Mouse (Mus musculus): Measurements from ENCODE around the gene B3gat3. TPM values are rescaled to one million over a fixed set of nuclear protein-coding genes. Genes with fewer than 3 reads are reported as not detected.
"Not testable (repeated sequence)": the region's sequence is repeated elsewhere in the genome, so short reads cannot be mapped to it uniquely, and the experiment has no call there.

The B3gat3 gene
- polyA plus RNA-seq, 1 experiment from 2014 or later, result 20.2 TPM

DNA sequence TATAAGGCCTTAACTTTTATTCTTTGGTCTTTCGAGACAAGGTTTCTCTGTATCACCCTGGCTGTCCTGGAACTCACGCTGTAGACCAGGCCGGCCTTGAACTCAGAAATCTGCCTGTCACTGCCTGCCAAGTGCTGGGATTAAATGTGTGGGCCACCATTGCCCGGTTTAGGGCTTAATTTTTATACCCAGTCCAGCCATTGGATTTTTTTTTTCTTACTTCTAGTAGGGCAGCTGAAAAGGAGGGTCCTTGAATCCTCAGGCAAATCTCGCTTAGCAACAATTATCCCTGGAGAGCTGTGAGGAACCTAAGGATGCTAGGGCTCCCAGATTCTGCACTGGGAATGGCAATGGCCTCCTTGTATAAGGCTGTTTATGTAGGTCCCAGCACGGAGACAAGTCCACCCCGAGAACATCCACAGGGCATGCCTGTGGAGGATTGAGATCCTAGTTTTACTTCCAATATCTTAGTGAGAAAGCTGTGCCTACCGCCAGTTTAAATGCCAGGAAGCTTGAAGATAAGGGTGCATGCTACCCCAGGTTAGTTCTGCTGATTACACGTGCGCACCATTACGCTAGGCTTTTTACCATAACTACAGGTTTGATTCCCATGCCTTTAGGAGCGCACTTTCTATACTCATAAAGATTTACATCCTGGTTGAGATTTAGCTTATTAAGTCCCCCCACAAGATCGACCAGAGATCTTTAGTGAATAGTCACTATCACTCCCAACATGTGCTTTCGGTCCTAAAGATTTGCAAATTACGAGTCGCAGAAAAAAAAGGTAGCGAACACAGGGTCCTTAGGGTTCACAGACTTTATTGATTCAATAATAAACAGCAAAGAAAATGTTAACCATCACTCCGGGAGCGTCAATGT lies 32.4 kb upstream of the B3gat3 start:
- Histone ChIP-seq H3K4me1 (ENCODE audit: insufficient read depth) (peaks cover 15% of the 10 kb centered on the region), H3K9me3 (ENCODE audit: low read length) (no peaks in the 10 kb centered on the region), H3K27ac (ENCODE audit: low read depth) (peak overlapping the region; percentile 79), H3K9ac (replicated peaks) (peak overlapping the region; percentile 69), H3K36me3 (replicated peaks; ENCODE audit: insufficient read depth, low read length) (peaks cover 10% of the 10 kb centered on the region; the same call in 1 of the 2 replicates), H3K4me3 (ENCODE audit: low read depth, low read length) (peak overlapping the region; percentile 61), H3K27me3 (ENCODE audit: insufficient read depth, low read length) (no peaks in the 10 kb centered on the region), H3K4me2 (ENCODE audit: low read depth, low read length) (peak overlapping the region; percentile 70)
- ATAC-seq, result no peak
- DNase-seq, result no peak
- no peak for TF ChIP-seq EP300 (IDR thresholded peaks at IDR 0.05; ENCODE audit: low read depth)
- no peak for TF ChIP-seq CTCF (IDR thresholded peaks at IDR 0.05; ENCODE audit: low read depth)
- WGBS (ENCODE audit: insufficient replicate concordance), result 16% methylated on average over 19 of the region's 19 CpGs

DNA sequence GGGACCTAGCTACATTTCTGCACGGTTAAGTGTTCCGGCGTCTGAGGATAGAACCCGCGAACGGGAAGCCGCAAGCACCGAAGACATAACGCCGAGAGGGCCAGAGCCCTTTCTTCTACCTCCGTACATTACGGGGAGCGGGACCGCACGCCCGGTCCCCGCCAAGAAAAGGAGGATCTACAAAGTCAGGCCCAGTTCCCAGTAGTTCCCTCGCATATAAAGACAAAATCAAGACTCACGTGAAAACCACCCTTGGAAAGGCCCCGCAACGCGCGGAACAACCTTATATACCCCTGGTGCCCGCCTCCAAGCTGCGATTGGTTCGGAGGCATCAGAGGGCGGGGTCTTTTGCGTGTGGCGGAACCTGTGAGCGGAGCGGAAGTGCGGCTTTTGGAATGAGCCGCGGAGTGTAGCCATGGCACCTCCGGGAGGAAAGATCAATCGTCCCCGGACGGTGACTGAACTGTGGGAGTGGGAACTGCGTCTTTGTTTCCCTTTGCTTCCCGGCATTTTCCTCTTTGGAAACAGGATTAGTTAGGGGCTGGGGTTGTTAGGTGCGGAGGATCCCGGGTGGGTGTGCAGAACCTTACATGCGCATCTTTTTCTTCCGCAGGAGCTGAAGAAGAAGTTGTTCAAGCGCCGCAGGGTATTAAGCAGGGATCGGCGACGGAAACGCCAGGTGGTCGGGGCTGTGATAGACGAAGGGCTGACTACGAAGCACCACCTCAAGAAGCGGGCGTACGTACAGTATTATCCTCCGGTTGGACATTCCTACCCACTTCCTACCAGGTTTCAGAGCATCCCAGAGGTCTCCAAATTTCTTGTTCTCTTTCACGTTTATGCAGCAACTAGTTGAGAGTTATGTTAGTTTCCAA lies 31.4 kb upstream of the B3gat3 start, which contains the start of the genes 1810009A15Rik and Gm49416:
TSS of gene 1810009A15Rik (plus strand) at position 343 of the 875 bp plus-strand sequence.
TSS of gene Gm49416 (plus strand) at position 416 of the 875 bp plus-strand sequence.
- Histone ChIP-seq H3K4me1 (ENCODE audit: insufficient read depth) (peaks cover 17% of the 10 kb centered on the region), H3K27ac (ENCODE audit: low read depth) (peak within 1 kb of the TSS; percentile 79), H3K9me3 (ENCODE audit: low read length) (no peaks in the 10 kb centered on the region), H3K27me3 (ENCODE audit: insufficient read depth, low read length) (no peaks in the 10 kb centered on the region), H3K36me3 (replicated peaks; ENCODE audit: insufficient read depth, low read length) (peaks cover 10% of the 10 kb centered on the region; the same call in 1 of the 2 replicates), H3K4me2 (ENCODE audit: low read depth, low read length) (peak within 1 kb of the TSS; percentile 70), H3K9ac (replicated peaks) (peak within 1 kb of the TSS; percentile 69), H3K4me3 (ENCODE audit: low read depth, low read length) (peak within 1 kb of the TSS; percentile 61)
- TF ChIP-seq CTCF (IDR thresholded peaks at IDR 0.05; ENCODE audit: low read depth), result no peak
- TF ChIP-seq EP300 (IDR thresholded peaks at IDR 0.05; ENCODE audit: low read depth), result no peak
- ATAC-seq (peak; percentile 94), DNase-seq (peak; percentile 97)
- whole genome bisulfite sequencing (ENCODE audit: insufficient replicate concordance), result under 1% methylated on average over 58 of the region's 58 CpGs

DNA sequence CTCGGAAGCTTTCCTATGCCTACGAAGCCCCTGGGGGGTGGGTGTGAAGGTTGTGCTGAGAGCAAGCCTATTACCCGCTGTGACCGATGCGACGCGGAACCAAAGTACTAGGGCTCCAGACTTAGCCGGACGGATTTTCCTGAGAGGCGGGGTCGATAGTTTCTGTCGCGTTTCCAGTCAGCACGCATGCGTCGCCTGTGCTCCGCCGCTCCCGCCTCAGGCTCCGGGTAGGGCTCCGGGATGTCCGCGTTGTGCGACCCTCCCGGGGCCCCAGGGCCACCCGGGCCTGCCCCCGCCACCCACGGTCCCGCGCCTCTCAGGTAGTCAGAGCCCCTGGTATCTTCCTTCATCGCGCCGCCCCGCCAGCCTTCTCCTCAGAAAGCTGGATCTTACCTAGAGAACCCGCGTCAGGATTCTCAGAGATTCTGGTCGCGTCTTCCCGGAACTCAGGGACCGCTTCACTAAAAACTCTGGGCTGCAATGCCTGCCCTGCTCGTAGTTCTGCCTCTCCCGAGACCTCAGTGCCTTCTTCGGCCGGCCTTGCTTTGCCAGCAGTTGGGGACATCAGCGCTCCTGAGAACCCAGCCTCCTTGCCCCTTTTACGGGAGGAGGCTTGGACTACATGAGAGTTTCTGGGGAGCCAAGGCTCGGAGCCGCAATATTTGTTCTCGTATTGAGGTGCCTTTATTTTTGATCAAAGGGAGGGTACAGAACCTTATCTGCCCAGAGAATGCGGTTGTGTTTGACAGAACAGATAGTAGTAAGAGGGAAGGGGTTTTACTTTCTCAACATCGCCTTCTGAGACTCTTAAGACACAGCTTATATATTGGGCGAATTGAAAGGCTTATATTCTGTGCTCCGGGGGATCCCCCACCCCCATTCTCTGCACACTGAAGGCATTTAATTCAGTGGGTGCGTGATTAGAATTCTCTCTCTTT lies 27.1 kb upstream of the B3gat3 start, which contains the start of gene Ints5:
TSS of gene Ints5 (plus strand) at position 177 of the 938 bp plus-strand sequence.
- H3K27ac ChIP-seq (ENCODE audit: low read depth), result peak within 1 kb of the TSS; percentile 66
- peaks cover 16% of the 10 kb centered on the region; the same call in 1 of the 2 replicates for H3K36me3 ChIP-seq (replicated peaks; ENCODE audit: insufficient read depth, low read length)
- DNase-seq (peak; percentile 89), ATAC-seq (peak; percentile 56)
- no peaks in the 10 kb centered on the region for H3K27me3 ChIP-seq (ENCODE audit: insufficient read depth, low read length)
- H3K4me2 ChIP-seq (ENCODE audit: low read depth, low read length), result peak within 1 kb of the TSS; percentile 92
- peak within 1 kb of the TSS; percentile 93 for H3K9ac ChIP-seq (replicated peaks)
- WGBS (ENCODE audit: insufficient replicate concordance), result under 1% methylated on average over 51 of the region's 54 CpGs
- TF ChIP-seq CTCF (IDR thresholded peaks at IDR 0.05; ENCODE audit: low read depth), result no peak
- TF ChIP-seq EP300 (IDR thresholded peaks at IDR 0.05; ENCODE audit: low read depth), result no peak
- H3K4me3 ChIP-seq (ENCODE audit: low read depth, low read length), result peak within 1 kb of the TSS; percentile 91
- no peaks in the 10 kb centered on the region for H3K9me3 ChIP-seq (ENCODE audit: low read length)
- peaks cover 26% of the 10 kb centered on the region for H3K4me1 ChIP-seq (ENCODE audit: insufficient read depth)

DNA sequence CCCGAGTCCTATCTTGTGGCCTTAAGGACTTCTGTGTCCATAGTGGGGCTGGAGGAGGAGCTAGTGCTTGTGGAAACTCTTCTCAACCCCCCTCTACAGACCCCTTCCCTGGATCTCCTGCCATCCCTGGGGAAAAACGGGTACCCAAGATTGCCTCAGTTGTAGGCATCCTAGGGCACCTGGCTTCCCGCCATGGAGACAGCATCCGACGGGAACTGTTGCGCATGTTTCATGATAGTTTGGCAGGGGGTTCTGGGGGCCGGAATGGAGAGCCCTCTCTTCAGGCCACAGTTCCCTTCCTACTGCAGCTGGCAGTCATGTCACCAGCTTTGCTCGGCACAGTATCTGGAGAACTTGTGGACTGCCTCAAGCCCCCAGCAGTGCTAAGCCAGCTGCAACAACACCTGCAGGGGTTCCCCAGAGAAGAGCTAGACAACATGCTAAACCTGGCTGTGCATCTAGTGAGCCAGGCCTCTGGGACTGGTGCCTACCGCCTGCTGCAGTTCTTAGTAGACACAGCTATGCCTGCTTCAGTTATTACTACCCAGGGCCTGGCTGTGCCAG lies 24.7 kb upstream of the B3gat3 start:
- DNase-seq (no peak), ATAC-seq (no peak)
- H3K4me2 ChIP-seq (ENCODE audit: low read depth, low read length), result no peak overlapping the region
- WGBS (ENCODE audit: insufficient replicate concordance), result 91% methylated on average over 9 of the region's 9 CpGs
- H3K27ac ChIP-seq (ENCODE audit: low read depth), result no peak overlapping the region
- TF ChIP-seq CTCF (IDR thresholded peaks at IDR 0.05; ENCODE audit: low read depth), result no peak
- no peak for TF ChIP-seq EP300 (IDR thresholded peaks at IDR 0.05; ENCODE audit: low read depth)
- peaks cover 13% of the 10 kb centered on the region; the same call in 1 of the 2 replicates for H3K36me3 ChIP-seq (replicated peaks; ENCODE audit: insufficient read depth, low read length)
- no peaks in the 10 kb centered on the region for H3K27me3 ChIP-seq (ENCODE audit: insufficient read depth, low read length)
- H3K4me3 ChIP-seq (ENCODE audit: low read depth, low read length), result no peak overlapping the region
- H3K9me3 ChIP-seq (ENCODE audit: low read length), result no peaks in the 10 kb centered on the region
- peaks cover 34% of the 10 kb centered on the region for H3K4me1 ChIP-seq (ENCODE audit: insufficient read depth)
- no peak overlapping the region for H3K9ac ChIP-seq (replicated peaks)

DNA sequence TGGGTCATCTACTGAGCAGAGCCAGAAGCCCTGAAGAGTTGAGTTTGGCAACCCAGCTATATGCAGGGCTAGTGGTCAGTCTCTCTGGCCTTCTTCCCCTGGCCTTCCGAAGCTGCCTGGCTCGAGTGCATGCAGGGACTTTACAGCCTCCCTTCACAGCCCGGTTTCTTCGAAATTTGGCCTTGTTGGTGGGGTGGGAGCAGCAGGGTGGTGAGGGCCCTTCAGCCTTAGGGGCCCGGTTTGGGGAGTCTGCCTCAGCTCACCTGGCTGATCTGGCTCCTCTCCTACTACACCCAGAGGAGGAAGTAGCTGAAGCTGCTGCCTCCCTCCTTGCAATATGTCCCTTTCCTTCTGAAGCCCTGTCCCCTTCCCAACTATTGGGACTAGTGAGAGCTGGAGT lies 23.9 kb upstream of the B3gat3 start:
- not testable (repeated sequence) for H3K4me3 ChIP-seq (ENCODE audit: low read depth, low read length); H3K36me3 ChIP-seq (replicated peaks; ENCODE audit: insufficient read depth, low read length); H3K4me2 ChIP-seq (ENCODE audit: low read depth, low read length); H3K27me3 ChIP-seq (ENCODE audit: insufficient read depth, low read length); H3K27ac ChIP-seq (ENCODE audit: low read depth); DNase-seq; H3K9me3 ChIP-seq (ENCODE audit: low read length); H3K9ac ChIP-seq (replicated peaks); ATAC-seq
- H3K4me1 ChIP-seq (ENCODE audit: insufficient read depth), result peaks cover 37% of the 10 kb centered on the region
- 77% methylated on average over 5 of the region's 5 CpGs for WGBS (ENCODE audit: insufficient replicate concordance)

DNA sequence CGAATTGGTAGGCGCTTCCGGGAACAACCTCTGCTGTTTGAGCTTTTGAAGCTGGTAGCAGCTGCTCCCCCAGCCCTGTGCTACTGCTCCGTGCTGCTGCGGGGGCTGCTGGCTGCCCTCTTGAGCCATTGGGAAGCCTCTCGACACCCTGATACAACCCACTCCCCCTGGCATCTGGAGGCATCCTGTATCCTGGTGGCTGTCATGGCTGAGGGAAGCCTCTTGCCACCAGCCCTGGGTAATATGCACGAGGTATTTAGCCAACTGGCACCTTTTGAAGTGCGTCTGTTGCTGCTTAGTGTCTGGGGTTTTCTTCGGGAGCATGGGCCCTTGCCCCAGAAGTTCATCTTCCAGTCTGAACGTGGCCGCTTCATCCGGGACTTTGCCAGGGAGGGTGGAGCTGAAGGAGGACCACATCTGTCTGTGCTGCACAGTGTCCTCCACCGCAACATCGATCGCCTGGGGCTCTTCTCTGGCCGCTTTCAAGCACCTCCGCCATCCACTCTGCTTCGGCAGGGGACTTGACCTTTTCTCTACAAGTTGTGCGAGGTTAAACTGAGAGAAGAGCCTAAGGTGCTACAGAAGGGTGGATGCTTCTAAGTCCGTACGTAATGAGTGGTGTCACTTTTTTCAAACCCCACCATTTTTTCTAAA lies 22.8 kb upstream of the B3gat3 start:
- Histone ChIP-seq H3K27ac (ENCODE audit: low read depth) (peak overlapping the region; percentile 85), H3K4me3 (ENCODE audit: low read depth, low read length) (peak overlapping the region; percentile 98), H3K4me1 (ENCODE audit: insufficient read depth) (peaks cover 41% of the 10 kb centered on the region), H3K9ac (replicated peaks) (peak overlapping the region; percentile 67), H3K4me2 (ENCODE audit: low read depth, low read length) (peak overlapping the region; percentile 94)
- WGBS (ENCODE audit: insufficient replicate concordance), result 32% methylated on average over 21 of the region's 21 CpGs
- DNase-seq (peak; percentile 62), ATAC-seq (peak; percentile 52)
- H3K36me3 ChIP-seq (replicated peaks; ENCODE audit: insufficient read depth, low read length); H3K9me3 ChIP-seq (ENCODE audit: low read length); H3K27me3 ChIP-seq (ENCODE audit: insufficient read depth, low read length): not testable (repeated sequence)

Data from liver, postnatal 0 days (tissue).